Mouse (Mus musculus): Measurements from ENCODE around the gene Gm4881. TPM values are rescaled to one million over a fixed set of nuclear protein-coding genes. Genes with fewer than 3 reads are reported as not detected.

Gm4881 gene
- polyA plus RNA-seq, 1 experiment from 2014 or later = 1.0 TPM

GRCm38 (mm10) chr7:24890281-24891216 is 53.7 kb downstream of the Gm4881 start:
- WGBS = 28% methylated on average over 10 of the region's 10 CpGs
- H3K27ac ChIP-seq (replicated peaks) = 0 out of 2 replicates have a peak overlapping the region, but pooled peaks have one; percentile 14
- H3K9me3 ChIP-seq = no peaks in the 10 kb centered on the region
- H3K9ac ChIP-seq = no peak overlapping the region
- H3K4me3 ChIP-seq = no peak overlapping the region
- ATAC-seq (ENCODE audit: low read depth) = peak; percentile 51
- no peaks in the 10 kb centered on the region for H3K27me3 ChIP-seq
- peaks cover 57% of the 10 kb centered on the region for H3K36me3 ChIP-seq
- H3K4me1 ChIP-seq (replicated peaks) = peaks cover 24% of the 10 kb centered on the region
- no peak overlapping the region for H3K4me2 ChIP-seq

GRCm38 (mm10) chr7:24889431-24890220 is 54.7 kb downstream of the Gm4881 start:
- 0 out of 2 replicates have a peak overlapping the region, but pooled peaks have one; percentile 14 for H3K27ac ChIP-seq (replicated peaks)
- H3K4me3 ChIP-seq = no peak overlapping the region
- no peak for ATAC-seq (ENCODE audit: low read depth)
- no peaks in the 10 kb centered on the region for H3K27me3 ChIP-seq
- H3K4me1 ChIP-seq (replicated peaks) = peaks cover 30% of the 10 kb centered on the region
- 84% methylated on average over 6 of the region's 6 CpGs for WGBS
- no peak overlapping the region for H3K4me2 ChIP-seq
- H3K36me3 ChIP-seq = peaks cover 57% of the 10 kb centered on the region
- 0 out of 2 replicates have a peak overlapping the region, but pooled peaks have one; percentile 8 for H3K9ac ChIP-seq
- H3K9me3 ChIP-seq = no peaks in the 10 kb centered on the region

- 70% methylated on average over 4 of the region's 4 CpGs for WGBS
- no peak overlapping the region for H3K4me2 ChIP-seq
- H3K4me3 ChIP-seq = no peak overlapping the region
- H3K36me3 ChIP-seq = peaks cover 57% of the 10 kb centered on the region
- H3K4me1 ChIP-seq (replicated peaks) = peaks cover 30% of the 10 kb centered on the region
- no peak for ATAC-seq (ENCODE audit: low read depth)
- H3K9ac ChIP-seq = peak overlapping the region; percentile 97
- H3K27ac ChIP-seq (replicated peaks) = no peak overlapping the region
- H3K9me3 ChIP-seq = no peaks in the 10 kb centered on the region
- no peaks in the 10 kb centered on the region for H3K27me3 ChIP-seq
Measured at GRCm38 (mm10) chr7:24887096-24887495, 57.2 kb downstream of the Gm4881 start.

GRCm38 (mm10) chr7:24886308-24886633 is 58.0 kb downstream of the Gm4881 start:
- peaks cover 56% of the 10 kb centered on the region for H3K36me3 ChIP-seq
- ATAC-seq (ENCODE audit: low read depth) = no peak
- H3K9ac ChIP-seq = peak overlapping the region; percentile 97
- H3K4me1 ChIP-seq (replicated peaks) = peaks cover 30% of the 10 kb centered on the region
- H3K4me3 ChIP-seq = peak overlapping the region; percentile 83
- peak overlapping the region; percentile 81 for H3K4me2 ChIP-seq
- 72% methylated on average over 4 of the region's 4 CpGs for WGBS
- no peaks in the 10 kb centered on the region for H3K27me3 ChIP-seq
- H3K9me3 ChIP-seq = no peaks in the 10 kb centered on the region
- no peak overlapping the region for H3K27ac ChIP-seq (replicated peaks)

- no peak for ATAC-seq (ENCODE audit: low read depth)
- H3K36me3 ChIP-seq = peaks cover 50% of the 10 kb centered on the region
- peak overlapping the region; percentile 81 for H3K4me2 ChIP-seq
- no peaks in the 10 kb centered on the region for H3K27me3 ChIP-seq
- no peak overlapping the region for H3K27ac ChIP-seq (replicated peaks)
- no peaks in the 10 kb centered on the region for H3K9me3 ChIP-seq
- peak overlapping the region; percentile 97 for H3K9ac ChIP-seq
- WGBS = 49% methylated on average over 12 of the region's 12 CpGs
- peaks cover 30% of the 10 kb centered on the region for H3K4me1 ChIP-seq (replicated peaks)
- peak overlapping the region; percentile 83 for H3K4me3 ChIP-seq
Measured at GRCm38 (mm10) chr7:24885468-24886307, 58.6 kb downstream of the Gm4881 start.

GRCm38 (mm10) chr7:24884693-24885291 is 59.5 kb downstream of the Gm4881 start:
- Histone ChIP-seq H3K27ac (replicated peaks) (peak overlapping the region; percentile 92), H3K4me3 (peak overlapping the region; percentile 83), H3K4me1 (replicated peaks) (peaks cover 35% of the 10 kb centered on the region), H3K27me3 (no peaks in the 10 kb centered on the region), H3K4me2 (peak overlapping the region; percentile 81), H3K9me3 (no peaks in the 10 kb centered on the region), H3K9ac (peak overlapping the region; percentile 97), H3K36me3 (peaks cover 41% of the 10 kb centered on the region)
- ATAC-seq (ENCODE audit: low read depth) = 0 out of 2 replicates have a peak, but pooled peaks have one; percentile 6
- WGBS = under 1% methylated on average over 47 of the region's 47 CpGs

- Histone ChIP-seq H3K4me1 (replicated peaks) (peaks cover 37% of the 10 kb centered on the region), H3K9me3 (no peaks in the 10 kb centered on the region), H3K4me3 (peak within 1 kb of the TSS; percentile 83), H3K4me2 (peak within 1 kb of the TSS; percentile 81), H3K27me3 (no peaks in the 10 kb centered on the region), H3K9ac (peak within 1 kb of the TSS; percentile 97), H3K36me3 (peaks cover 34% of the 10 kb centered on the region), H3K27ac (replicated peaks) (peak within 1 kb of the TSS; percentile 92)
- WGBS = under 1% methylated on average over 57 of the region's 57 CpGs
- peak; percentile 94 for ATAC-seq (ENCODE audit: low read depth)
Measured at GRCm38 (mm10) chr7:24883896-24884692, 60.2 kb downstream of the Gm4881 start, which contains the start of gene Rps19. Gene Rps19, plus strand, starts transcription at chr7:24884371.

- no peak overlapping the region for H3K9ac ChIP-seq
- no peaks in the 10 kb centered on the region for H3K27me3 ChIP-seq
- no peak overlapping the region for H3K4me3 ChIP-seq
- no peaks in the 10 kb centered on the region for H3K9me3 ChIP-seq
- 94% methylated on average over 9 of the region's 9 CpGs for WGBS
- H3K4me2 ChIP-seq = no peak overlapping the region
- peaks cover 32% of the 10 kb centered on the region for H3K4me1 ChIP-seq (replicated peaks)
- no peak for ATAC-seq (ENCODE audit: low read depth)
- H3K27ac ChIP-seq (replicated peaks) = no peak overlapping the region
- H3K36me3 ChIP-seq = peaks cover 20% of the 10 kb centered on the region
Measured at GRCm38 (mm10) chr7:24882416-24883199, 61.7 kb downstream of the Gm4881 start.

- Histone ChIP-seq H3K4me1 (replicated peaks) (0 out of 2 replicates have a peak, but pooled peaks cover 7% of the 10 kb centered on the region), H3K27ac (replicated peaks) (0 out of 2 replicates have a peak overlapping the region, but pooled peaks have one; percentile 15), H3K4me2 (no peak overlapping the region), H3K9me3 (no peaks in the 10 kb centered on the region), H3K27me3 (no peaks in the 10 kb centered on the region), H3K36me3 (no peaks in the 10 kb centered on the region), H3K4me3 (no peak overlapping the region), H3K9ac (peak overlapping the region; percentile 35; the same call in 1 of the 2 replicates)
- WGBS = 13% methylated on average over 2 of the region's 2 CpGs
- no peak for ATAC-seq (ENCODE audit: low read depth)
Measured at GRCm38 (mm10) chr7:24879620-24880019, 64.7 kb downstream of the Gm4881 start.

GRCm38 (mm10) chr7:24877588-24877987 is 66.7 kb downstream of the Gm4881 start:
- no peak for ATAC-seq (ENCODE audit: low read depth)
- Histone ChIP-seq H3K36me3 (no peaks in the 10 kb centered on the region), H3K4me3 (no peak overlapping the region), H3K4me1 (replicated peaks) (0 out of 2 replicates have a peak, but pooled peaks cover 7% of the 10 kb centered on the region), H3K9ac (no peak overlapping the region), H3K9me3 (no peaks in the 10 kb centered on the region), H3K4me2 (no peak overlapping the region), H3K27ac (replicated peaks) (no peak overlapping the region), H3K27me3 (no peaks in the 10 kb centered on the region)
- WGBS = 84% methylated on average over 3 of the region's 3 CpGs
